ENCODE assay signal across 10 mouse cellular contexts in genomic region chr12:49480656-49481055, GRCm38 (mm10).
A peak's percentile ranks its signal among the peaks of the same experiment; 100 is the strongest.
DNase-seq lines count a peak whose midpoint lies in the region.
"Had no signal": no experiment of that assay in that cellular context is flagged by ENCODE, and none has a peak within 500 bp of the region (broad histone marks: within the 10 kb centered on the region; RNA-seq: fewer than 3 reads in every experiment).

No protein-coding gene starts in this region.

- peak; percentile 15 for DNase-seq in embryo, embryonic 10.5 days (ENCODE audit: low spot score)
- DNase-seq in embryo, embryonic 9.5 days (ENCODE audit: extremely low spot score): no peak
- DNase-seq in right cerebral cortex, adult 2 months (ENCODE audit: low spot score in 2 of 2): peak; percentile 17 to 42
- DNase-seq in right cerebral cortex, adult 18-20 months: no peak
- peak; percentile 8 for DNase-seq in hindlimb bud, embryonic 11.5 days (ENCODE audit: extremely low spot score, low read depth, low spot score)
- DNase-seq in retina, embryonic 14.5 days (ENCODE audit: low spot score): peak; percentile 61
- DNase-seq in thymus, postnatal 10 days (ENCODE audit: low spot score in 2 of 2): no peak
- DNase-seq in thymus, postnatal 14 days: no peak
- DNase-seq: kidney, postnatal 14 days; liver, embryonic 13.5 days had no signal

Comparison
In these comparisons a context has a peak if more than half of its experiments do, and no peak if none do; other contexts are left out.
1. DNase-seq: peak in embryo, embryonic 10.5 days (single experiment), right cerebral cortex, adult 2 months (2 of 2), hindlimb bud, embryonic 11.5 days (single experiment) and retina, embryonic 14.5 days (single experiment); none in embryo, embryonic 9.5 days (single experiment), right cerebral cortex, adult 18-20 months (single experiment), thymus, postnatal 10 days (0 of 2) and thymus, postnatal 14 days (single experiment).